Mouse (Mus musculus) kidney, embryonic 14.5 days (tissue): Measurements from ENCODE around the gene Btd. TPM values are rescaled to one million over a fixed set of nuclear protein-coding genes. Genes with fewer than 3 reads are reported as not detected.

ENCODE experiments used
- ATAC-seq: fragments of 200-750 bp; cut with Nextera tagmentation; 2 replicates; pipeline ENCODE4 v1.8.0; 2017; ENCODE audit warnings: moderate number of reproducible peaks, mild to moderate bottlenecking, moderate TSS enrichment, moderate library complexity; ENCODE audit not compliant: low FRiP score, low TSS enrichment
- H3K27ac ChIP-seq: fragments of 300-500 bp; sonication (generic); 2 replicates; pipeline ENCODE4 v1.5.1; 2014; ENCODE audit warnings: low read depth, mild to moderate bottlenecking, low read length, moderate library complexity, mixed read lengths
- H3K27me3 ChIP-seq: fragments of 300-500 bp; sonication (generic); 2 replicates; pipeline ENCODE4 v1.6.1; 2014; ENCODE audit warnings: mild to moderate bottlenecking, low read length; ENCODE audit not compliant: control insufficient read depth, insufficient read depth
- H3K36me3 ChIP-seq: fragments of 300-500 bp; sonication (generic); 2 replicates; pipeline ENCODE4 v1.6.1; 2014; ENCODE audit warnings: low read length, mixed read lengths; ENCODE audit not compliant: control insufficient read depth, insufficient read depth
- H3K4me1 ChIP-seq: fragments of 300-500 bp; sonication (generic); 2 replicates; pipeline ENCODE4 v1.6.1; 2014; ENCODE audit warnings: low read length, mixed read lengths; ENCODE audit not compliant: control insufficient read depth, insufficient read depth
- H3K4me2 ChIP-seq: fragments of 300-500 bp; sonication (generic); replicated peaks from 2 replicates; pipeline ENCODE4 v1.6.1; 2014; ENCODE audit warnings: low read depth, mild to moderate bottlenecking, low read length
- H3K4me3 ChIP-seq: fragments of 300-500 bp; sonication (generic); 2 replicates; pipeline ENCODE4 v1.5.1; 2014; ENCODE audit warnings: mild to moderate bottlenecking, low read length
- H3K9ac ChIP-seq: fragments of 300-500 bp; sonication (generic); 2 replicates; pipeline ENCODE4 v1.6.1; 2014; ENCODE audit warnings: low read depth, mild to moderate bottlenecking, low read length, moderate library complexity
- H3K9me3 ChIP-seq: fragments of 300-500 bp; sonication (generic); 2 replicates; pipeline ENCODE4 v1.6.1; 2016; ENCODE audit warnings: low read length; ENCODE audit not compliant: control insufficient read depth
- WGBS: fragments of 180-500 bp; shearing (Covaris S2); extraction: QIAGEN DNeasy Blood & Tissue Kit; methylation state at CpG from one replicate; pipeline ENCODE4 v1.1.7; 2014; 5-methylcytosine and 5-hydroxymethylcytosine counted together
- polyA plus RNA-seq: library from polyadenylated mRNA; unstranded; fragments of >200 nt; fragmentation: Nextera tagmentation; extraction: Ambion mirVana; gene quantifications from 2 replicates; pipeline ENCODE4 v1.2.1, GENCODE M21; 2014

The Btd gene
- polyA plus RNA-seq, 1 experiment from 2014 or later = 30.9 TPM

DNA sequence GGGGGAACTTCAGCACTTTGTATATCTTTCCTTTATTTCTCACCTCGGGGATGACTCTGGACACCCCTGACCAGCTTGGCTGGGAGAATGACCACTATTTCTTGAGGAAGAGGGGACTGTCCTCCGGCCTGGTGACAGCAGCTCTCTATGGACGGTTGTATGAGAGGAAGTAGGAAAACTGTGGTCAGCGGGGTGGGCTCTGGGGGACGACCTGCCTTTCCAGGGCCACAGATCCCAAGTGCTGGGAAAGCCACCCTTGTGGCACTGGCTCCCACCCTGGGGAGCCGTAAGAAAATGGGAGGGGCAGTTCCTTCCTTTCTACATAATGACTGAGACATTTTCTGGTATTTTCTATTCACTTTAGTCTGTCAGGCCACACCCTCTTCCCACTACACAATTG lies 26.9 kb downstream of the Btd start:
- ATAC-seq = no peak
- Histone ChIP-seq H3K4me2 (no peak overlapping the region), H3K27me3 (no peaks in the 10 kb centered on the region), H3K9ac (no peak overlapping the region), H3K4me1 (peaks cover 6% of the 10 kb centered on the region), H3K9me3 (no peaks in the 10 kb centered on the region), H3K4me3 (no peak overlapping the region), H3K27ac (no peak overlapping the region), H3K36me3 (peaks cover 2% of the 10 kb centered on the region; the same call in 1 of the 2 replicates)
- WGBS = 82% methylated on average over 6 of the region's 6 CpGs

- ATAC-seq = no peak
- no peaks in the 10 kb centered on the region for H3K27me3 ChIP-seq
- H3K9me3 ChIP-seq = no peaks in the 10 kb centered on the region
- no peaks in the 10 kb centered on the region for H3K4me1 ChIP-seq
- H3K4me3 ChIP-seq = no peak overlapping the region
- peaks cover 2% of the 10 kb centered on the region; the same call in 1 of the 2 replicates for H3K36me3 ChIP-seq
- H3K27ac ChIP-seq = no peak overlapping the region; the same call in 1 of the 2 replicates
- H3K4me2 ChIP-seq = no peak overlapping the region
- WGBS = 87% methylated on average over 13 of the region's 13 CpGs
- no peak overlapping the region for H3K9ac ChIP-seq
These were observed 27.5 kb downstream of the Btd start for GRCm38 (mm10) chr14:31668326-31668725.

GRCm38 (mm10) chr14:31669161-31669611 lies 28.4 kb downstream of the Btd start:
- no peak overlapping the region for H3K9ac ChIP-seq
- H3K36me3 ChIP-seq = peaks cover 2% of the 10 kb centered on the region; the same call in 1 of the 2 replicates
- no peaks in the 10 kb centered on the region for H3K4me1 ChIP-seq
- H3K4me2 ChIP-seq = no peak overlapping the region
- no peak overlapping the region for H3K4me3 ChIP-seq
- H3K9me3 ChIP-seq = no peaks in the 10 kb centered on the region
- WGBS = 81% methylated on average over 13 of the region's 13 CpGs
- no peaks in the 10 kb centered on the region for H3K27me3 ChIP-seq
- ATAC-seq = no peak
- H3K27ac ChIP-seq = peak overlapping the region; percentile 37; the same call in 1 of the 2 replicates

- no peaks in the 10 kb centered on the region for H3K4me1 ChIP-seq
- no peaks in the 10 kb centered on the region for H3K27me3 ChIP-seq
- peaks cover 2% of the 10 kb centered on the region; the same call in 1 of the 2 replicates for H3K36me3 ChIP-seq
- H3K4me2 ChIP-seq = no peak overlapping the region
- peak overlapping the region; percentile 3; the same call in 1 of the 2 replicates for H3K27ac ChIP-seq
- no peak; the same call in 1 of the 2 replicates for ATAC-seq
- H3K9me3 ChIP-seq = no peaks in the 10 kb centered on the region
- no peak overlapping the region for H3K9ac ChIP-seq
- WGBS = 84% methylated on average over 15 of the region's 15 CpGs
- no peak overlapping the region for H3K4me3 ChIP-seq
These were observed 29.0 kb downstream of the Btd start for GRCm38 (mm10) chr14:31669642-31670490.

DNA sequence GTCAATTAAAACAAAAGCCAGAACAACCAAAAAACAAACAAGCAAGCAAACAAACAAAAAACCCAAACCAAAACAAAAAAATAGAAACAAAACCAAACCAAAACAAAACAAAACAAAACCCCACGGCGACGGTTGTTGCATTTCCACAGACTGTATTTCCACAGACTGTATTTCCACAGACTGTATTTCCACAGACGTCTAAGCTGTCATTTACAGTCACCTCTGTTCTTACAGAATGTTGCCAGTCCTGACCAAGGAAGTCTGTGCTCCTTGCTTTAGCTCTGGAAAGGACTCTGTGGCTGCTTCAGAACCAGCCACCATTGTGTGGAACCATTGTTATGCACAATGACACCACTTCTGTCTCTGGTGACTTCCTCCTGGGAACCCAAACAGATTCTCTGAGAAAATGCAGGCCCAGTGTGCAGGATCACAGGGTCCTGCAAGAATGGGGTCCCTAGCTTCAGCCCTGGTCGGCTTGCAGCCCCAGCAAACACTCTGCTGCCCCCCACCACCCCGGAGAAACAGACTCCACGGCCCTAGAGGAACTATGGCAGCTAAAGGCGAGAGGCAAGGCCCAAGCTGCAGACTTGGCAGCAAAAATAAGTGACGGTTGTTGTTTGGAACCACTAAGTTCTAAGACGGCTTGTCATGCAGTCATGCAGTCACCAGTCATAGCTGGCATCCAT lies 30.9 kb downstream of the Btd start:
- ATAC-seq = no peak
- Histone ChIP-seq H3K36me3 (0 out of 2 replicates have a peak, but pooled peaks cover 2% of the 10 kb centered on the region), H3K27ac (no peak overlapping the region), H3K4me3 (no peak overlapping the region), H3K4me2 (no peak overlapping the region), H3K9me3 (no peaks in the 10 kb centered on the region), H3K27me3 (no peaks in the 10 kb centered on the region), H3K4me1 (no peaks in the 10 kb centered on the region), H3K9ac (no peak overlapping the region)
- 73% methylated on average over 10 of the region's 10 CpGs for WGBS

- Histone ChIP-seq H3K27ac (no peak overlapping the region), H3K27me3 (no peaks in the 10 kb centered on the region), H3K4me3 (no peak overlapping the region), H3K4me1 (0 out of 2 replicates have a peak, but pooled peaks cover 3% of the 10 kb centered on the region), H3K4me2 (no peak overlapping the region), H3K9ac (no peak overlapping the region), H3K36me3 (no peaks in the 10 kb centered on the region), H3K9me3 (no peaks in the 10 kb centered on the region)
- ATAC-seq = no peak
- 92% methylated on average over 3 of the region's 3 CpGs for WGBS
These were observed 39.8 kb downstream of the Btd start for GRCm38 (mm10) chr14:31680656-31681055.

DNA sequence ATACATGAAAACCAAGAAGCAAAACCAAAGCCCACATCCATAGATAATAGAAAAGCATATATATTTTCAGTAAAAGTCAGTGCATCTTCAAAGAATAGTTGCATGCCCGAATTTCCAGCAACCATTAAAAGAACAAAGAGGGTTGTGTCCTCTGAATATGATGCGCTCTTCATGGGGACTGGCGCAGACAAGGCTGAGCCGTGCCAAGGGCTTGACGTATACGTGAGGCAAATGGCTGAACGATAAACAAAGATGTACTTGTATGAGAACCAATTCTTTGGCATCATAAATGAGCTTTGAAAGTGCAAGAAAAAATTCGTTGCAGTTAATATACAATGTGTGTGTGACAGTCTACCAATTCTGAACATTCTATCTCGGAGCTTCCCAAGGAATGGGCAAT lies 40.5 kb downstream of the Btd start:
- Histone ChIP-seq H3K4me3 (no peak overlapping the region), H3K36me3 (no peaks in the 10 kb centered on the region), H3K4me2 (no peak overlapping the region), H3K27me3 (no peaks in the 10 kb centered on the region), H3K27ac (no peak overlapping the region), H3K4me1 (0 out of 2 replicates have a peak, but pooled peaks cover 3% of the 10 kb centered on the region), H3K9ac (no peak overlapping the region), H3K9me3 (no peaks in the 10 kb centered on the region)
- 89% methylated on average over 9 of the region's 9 CpGs for WGBS
- ATAC-seq = no peak

GRCm38 (mm10) chr14:31681931-31682555 lies 41.2 kb downstream of the Btd start:
- no peaks in the 10 kb centered on the region for H3K36me3 ChIP-seq
- H3K9ac ChIP-seq = no peak overlapping the region
- 64% methylated on average over 5 of the region's 5 CpGs for WGBS
- no peaks in the 10 kb centered on the region for H3K27me3 ChIP-seq
- 0 out of 2 replicates have a peak, but pooled peaks cover 3% of the 10 kb centered on the region for H3K4me1 ChIP-seq
- no peak overlapping the region for H3K4me3 ChIP-seq
- H3K27ac ChIP-seq = no peak overlapping the region
- ATAC-seq = no peak
- H3K9me3 ChIP-seq = no peaks in the 10 kb centered on the region
- H3K4me2 ChIP-seq = no peak overlapping the region
